Mouse (Mus musculus) erythroblast, embryonic 14.5 days (primary cell): ENCODE data around the gene 1810046K07Rik. TPM values are rescaled to one million over a fixed set of nuclear protein-coding genes. Genes with fewer than 3 reads are reported as not detected.
A peak's percentile ranks its signal among the peaks of the same experiment; 100 is the strongest.

Experiments
- H3K27me3 ChIP-seq: 2 replicates; pipeline ENCODE4 v1.6.1; 2012; ENCODE audit warnings: inconsistent platforms; ENCODE audit not compliant: control insufficient read depth
- H3K36me3 ChIP-seq: 2 replicates; pipeline ENCODE4 v1.6.1; 2012; ENCODE audit warnings: mild to moderate bottlenecking, inconsistent platforms; ENCODE audit not compliant: control insufficient read depth
- H3K4me1 ChIP-seq: 2 replicates; pipeline ENCODE4 v1.6.1; 2012; ENCODE audit warnings: inconsistent platforms; ENCODE audit not compliant: control insufficient read depth
- H3K4me3 ChIP-seq: replicated peaks from 2 replicates; pipeline ENCODE3; 2012; ENCODE audit warnings: moderate library complexity, mild to moderate bottlenecking, inconsistent platforms
- H3K9me3 ChIP-seq: 2 replicates; pipeline ENCODE4 v1.6.1; 2012; ENCODE audit warnings: low read length, inconsistent platforms, mixed read lengths; ENCODE audit not compliant: control insufficient read depth
- GATA1 ChIP-seq: IDR thresholded peaks from 2 replicates; pipeline ENCODE4 v1.6.1; 2012; ENCODE audit warnings: low read length, inconsistent platforms, mixed read lengths
- TAL1 ChIP-seq: IDR thresholded peaks from 3 replicates; pipeline ENCODE4 v1.6.1; 2012; ENCODE audit warnings: low read length, inconsistent platforms, mixed read lengths
- polyA plus RNA-seq: library from polyadenylated mRNA; stranded (reverse); fragments of >175 nt; gene quantifications from 2 replicates; pipeline ENCODE4 v1.2.3, GENCODE M21; 2012

1810046K07Rik gene
- polyA plus RNA-seq, 1 experiment = 0.08 TPM

- TF ChIP-seq TAL1 (no peak), GATA1 (no peak)
- Histone ChIP-seq H3K27me3 (peaks cover 39% of the 10 kb centered on the region), H3K9me3 (no peaks in the 10 kb centered on the region), H3K36me3 (no peaks in the 10 kb centered on the region), H3K4me1 (no peaks in the 10 kb centered on the region; the same call in 1 of the 2 replicates), H3K4me3 (peak within 1 kb of the TSS; percentile 38)
Observed at GRCm38 (mm10) chr9:51278500-51279381, 50.0 kb downstream of the 1810046K07Rik start, which contains the start of gene Colca2. TSS of gene Colca2 (minus strand) at chr9:51278569.

GRCm38 (mm10) chr9:51277834-51278498 is 50.8 kb downstream of the 1810046K07Rik start:
- TF ChIP-seq GATA1 = no peak
- H3K4me3 ChIP-seq = no peak overlapping the region
- H3K36me3 ChIP-seq = no peaks in the 10 kb centered on the region
- peaks cover 43% of the 10 kb centered on the region for H3K27me3 ChIP-seq
- no peaks in the 10 kb centered on the region; the same call in 1 of the 2 replicates for H3K4me1 ChIP-seq
- no peaks in the 10 kb centered on the region for H3K9me3 ChIP-seq

- H3K4me3 ChIP-seq = no peak overlapping the region
- peaks cover 31% of the 10 kb centered on the region for H3K27me3 ChIP-seq
- no peaks in the 10 kb centered on the region for H3K9me3 ChIP-seq
- no peaks in the 10 kb centered on the region for H3K36me3 ChIP-seq
- TF ChIP-seq TAL1 = no peak
- no peak for TF ChIP-seq GATA1
- H3K4me1 ChIP-seq = no peaks in the 10 kb centered on the region; the same call in 1 of the 2 replicates
Observed at GRCm38 (mm10) chr9:51274678-51275077, 54.0 kb downstream of the 1810046K07Rik start.

- TF ChIP-seq GATA1 (no peak), TAL1 (no peak)
- H3K4me3 ChIP-seq = no peak overlapping the region
- no peaks in the 10 kb centered on the region; the same call in 1 of the 2 replicates for H3K4me1 ChIP-seq
- no peaks in the 10 kb centered on the region for H3K36me3 ChIP-seq
- no peaks in the 10 kb centered on the region for H3K9me3 ChIP-seq
- peaks cover 21% of the 10 kb centered on the region for H3K27me3 ChIP-seq
Observed at GRCm38 (mm10) chr9:51273581-51274154, 55.0 kb downstream of the 1810046K07Rik start.

GRCm38 (mm10) chr9:51272102-51272501 is 56.6 kb downstream of the 1810046K07Rik start:
- Histone ChIP-seq H3K4me1 (no peaks in the 10 kb centered on the region), H3K4me3 (no peak overlapping the region), H3K9me3 (no peaks in the 10 kb centered on the region), H3K36me3 (no peaks in the 10 kb centered on the region), H3K27me3 (peaks cover 5% of the 10 kb centered on the region)
- TF ChIP-seq GATA1 = no peak
- no peak for TF ChIP-seq TAL1

GRCm38 (mm10) chr9:51271073-51271472 is 57.6 kb downstream of the 1810046K07Rik start:
- H3K36me3 ChIP-seq = no peaks in the 10 kb centered on the region
- TF ChIP-seq TAL1 (no peak), GATA1 (no peak)
- no peak overlapping the region for H3K4me3 ChIP-seq
- H3K9me3 ChIP-seq = no peaks in the 10 kb centered on the region
- peaks cover 5% of the 10 kb centered on the region; the same call in 1 of the 2 replicates for H3K27me3 ChIP-seq
- no peaks in the 10 kb centered on the region for H3K4me1 ChIP-seq

- TF ChIP-seq GATA1 (no peak), TAL1 (no peak)
- Histone ChIP-seq H3K4me1 (no peaks in the 10 kb centered on the region), H3K27me3 (peaks cover 5% of the 10 kb centered on the region; the same call in 1 of the 2 replicates), H3K9me3 (no peaks in the 10 kb centered on the region), H3K4me3 (no peak overlapping the region), H3K36me3 (no peaks in the 10 kb centered on the region)
Observed at GRCm38 (mm10) chr9:51268852-51269251, 59.9 kb downstream of the 1810046K07Rik start.

GRCm38 (mm10) chr9:51258426-51258825 is 70.3 kb downstream of the 1810046K07Rik start:
- H3K4me1 ChIP-seq = no peaks in the 10 kb centered on the region
- TF ChIP-seq TAL1 = no peak
- TF ChIP-seq GATA1 = no peak
- no peaks in the 10 kb centered on the region for H3K9me3 ChIP-seq
- H3K27me3 ChIP-seq = no peaks in the 10 kb centered on the region
- no peak overlapping the region for H3K4me3 ChIP-seq
- no peaks in the 10 kb centered on the region for H3K36me3 ChIP-seq
